ENCODE assay signal across 13 mouse cellular contexts in the genomic region with DNA sequence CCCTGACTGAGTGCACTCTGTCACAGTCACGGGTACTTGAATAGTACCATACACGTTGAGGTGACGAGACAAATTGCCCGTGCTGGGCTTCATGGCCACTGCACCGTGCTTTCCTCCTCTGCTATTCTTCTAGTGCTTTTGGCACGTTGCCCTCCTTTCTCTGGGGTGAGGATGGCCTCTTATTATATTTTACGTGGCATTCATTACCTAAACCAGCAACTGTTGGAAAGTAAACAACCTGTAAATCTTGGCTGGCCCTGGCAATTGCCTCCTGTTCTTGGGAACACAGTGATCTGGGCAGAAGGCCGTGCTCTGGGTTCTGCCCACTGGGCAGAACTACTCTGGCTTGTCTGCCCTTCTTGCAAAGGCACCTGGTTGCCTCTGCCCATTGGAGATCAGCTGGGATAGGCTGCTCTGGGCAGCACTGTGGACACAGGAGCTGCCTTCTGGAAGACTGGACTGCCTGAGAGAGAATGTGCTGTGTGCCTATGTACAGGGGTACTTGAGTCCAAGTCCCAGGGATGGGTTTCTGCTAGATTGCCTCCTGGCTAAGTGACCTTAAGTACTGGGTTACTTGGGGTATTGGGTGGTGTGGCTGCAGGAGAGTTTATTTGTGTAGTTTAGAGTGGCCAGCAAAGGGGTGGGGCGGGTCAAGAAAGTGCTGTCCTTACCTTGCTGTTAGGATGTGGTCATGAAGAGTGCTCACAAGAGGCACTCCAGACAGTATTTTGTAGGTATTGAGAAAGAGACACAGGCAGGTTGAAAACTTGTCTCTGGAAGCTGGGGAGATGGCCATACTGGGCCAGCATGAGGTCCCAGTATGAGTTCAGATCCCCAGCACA. TPM values are rescaled to one million over a fixed set of nuclear protein-coding genes. Genes with fewer than 3 reads are reported as not detected.
DNase-seq lines count a peak whose midpoint lies in the region; ATAC-seq and TF ChIP-seq lines count a peak whose summit lies in the region.
"Had no signal": no experiment of that assay in that cellular context is flagged by ENCODE, and none has a peak within 500 bp of the region (broad histone marks: within the 10 kb centered on the region; RNA-seq: fewer than 3 reads in every experiment).

No protein-coding gene starts in this region.

- TF ChIP-seq POLR2A in lung, adult 2 months (IDR thresholded peaks at IDR 0.05; ENCODE audit: borderline replicate concordance, extremely low read depth, low read depth, low read length) = no peak

- 35% methylated on average over 9 of the region's 9 CpGs for WGBS in lung, adult 2 months
- WGBS in forebrain, embryonic 13.5 days = 61% methylated on average over 9 of the region's 9 CpGs

- no peak overlapping the region for H3K4me3 ChIP-seq in lung, adult 2 months (replicated peaks; ENCODE audit: extremely low read depth, low read depth, low read length)
- no peak overlapping the region for H3K4me3 ChIP-seq in forebrain, embryonic 13.5 days
- H3K4me3 ChIP-seq: left cerebral cortex, adult 2 months; liver, embryonic 12.5 days; midbrain, embryonic 12.5 days; neural tube, embryonic 13.5 days had no signal

- H3K27ac ChIP-seq in forebrain, embryonic 13.5 days = no peak overlapping the region
- H3K27ac ChIP-seq: left cerebral cortex, adult 2 months; liver, embryonic 12.5 days; midbrain, embryonic 12.5 days; neural tube, embryonic 13.5 days had no signal

- H3K4me1 ChIP-seq in lung, adult 2 months (ENCODE audit: control insufficient read depth, insufficient read depth, low read length) = peaks cover 2% of the 10 kb centered on the region
- 0 out of 2 replicates have a peak, but pooled peaks cover 4% of the 10 kb centered on the region for H3K4me1 ChIP-seq in forebrain, embryonic 13.5 days
- H3K4me1 ChIP-seq: liver, embryonic 12.5 days; midbrain, embryonic 12.5 days; neural tube, embryonic 13.5 days had no signal

- DNase-seq in gastrocnemius, adult 18-20 months (ENCODE audit: low spot score) = peak; percentile 73
- DNase-seq in gastrocnemius, postnatal 10 days = no peak
- peak; percentile 14 for DNase-seq in testis, postnatal 14 days (ENCODE audit: low spot score)
- DNase-seq in testis, postnatal 10 days (ENCODE audit: low spot score) = no peak
- peak; percentile 49 for DNase-seq in lung, adult 2 months
- no peak for DNase-seq in cerebellum, postnatal 25 days
- no peak for DNase-seq in c-Kit-positive CD71-positive TER-119-positive erythroid progenitor cells, embryonic 14.5 days (ENCODE audit: low spot score)
- DNase-seq: heart, postnatal 10 days had no signal

- no peak for TF ChIP-seq CTCF in lung, adult 2 months (IDR thresholded peaks at IDR 0.05; ENCODE audit: insufficient read depth, low read length)

- H3K4me2 ChIP-seq in forebrain, embryonic 13.5 days = no peak overlapping the region
- H3K4me2 ChIP-seq: liver, embryonic 12.5 days; midbrain, embryonic 12.5 days; neural tube, embryonic 13.5 days had no signal

- no peaks in the 10 kb centered on the region for H3K27me3 ChIP-seq in forebrain, embryonic 13.5 days
- H3K27me3 ChIP-seq: liver, embryonic 12.5 days; midbrain, embryonic 12.5 days; neural tube, embryonic 13.5 days had no signal

- H3K36me3 ChIP-seq in forebrain, embryonic 13.5 days (ENCODE audit: poor library complexity, severe bottlenecking) = no peaks in the 10 kb centered on the region
- H3K36me3 ChIP-seq: liver, embryonic 12.5 days; midbrain, embryonic 12.5 days; neural tube, embryonic 13.5 days had no signal

- no peak overlapping the region for H3K9ac ChIP-seq in forebrain, embryonic 13.5 days
- H3K9ac ChIP-seq: liver, embryonic 12.5 days; midbrain, embryonic 12.5 days; neural tube, embryonic 13.5 days had no signal

- ATAC-seq in forebrain, embryonic 13.5 days = no peak
- ATAC-seq: liver, embryonic 12.5 days had no signal

- H3K9me3 ChIP-seq in forebrain, embryonic 13.5 days (replicated peaks) = no peaks in the 10 kb centered on the region
- H3K9me3 ChIP-seq: liver, embryonic 12.5 days; midbrain, embryonic 12.5 days; neural tube, embryonic 13.5 days had no signal

RNA-seq across cellular contexts. Expression of gene Tfcp2l1, which starts 15.6 kb away (rescaled TPM):
- total RNA-seq in gastrocnemius, adult 18-20 months (2021) = 1 to 10 TPM; 4.3 to 5.2 TPM
- total RNA-seq in gastrocnemius, postnatal 10 days (2021) = under 1 TPM; 0.59 to 0.77 TPM
- 18.5 and 29.1 TPM in 2 replicates for polyA plus RNA-seq in lung, adult 2 months (2012; rRNA removed)
- polyA plus RNA-seq in forebrain, embryonic 13.5 days (2015; fragmentation: Nextera tagmentation; extraction: Ambion mirVana) = 0.13 and 0.48 TPM in 2 replicates

Comparison
In these comparisons a context has a peak if more than half of its experiments do, and no peak if none do; other contexts are left out.
1. DNase-seq: peak in gastrocnemius, adult 18-20 months (single experiment), testis, postnatal 14 days (single experiment) and lung, adult 2 months (single experiment); none in gastrocnemius, postnatal 10 days (single experiment), testis, postnatal 10 days (single experiment), cerebellum, postnatal 25 days (0 of 2) and c-Kit-positive CD71-positive TER-119-positive erythroid progenitor cells, embryonic 14.5 days (single experiment).